Mouse (Mus musculus): Measurements from ENCODE around the gene Ufd1. TPM values are rescaled to one million over a fixed set of nuclear protein-coding genes. Genes with fewer than 3 reads are reported as not detected.

Ufd1 gene
- total and polyA plus RNA-seq, 3 experiments = 41.9 to 67.8 TPM; not detected in 1

DNA sequence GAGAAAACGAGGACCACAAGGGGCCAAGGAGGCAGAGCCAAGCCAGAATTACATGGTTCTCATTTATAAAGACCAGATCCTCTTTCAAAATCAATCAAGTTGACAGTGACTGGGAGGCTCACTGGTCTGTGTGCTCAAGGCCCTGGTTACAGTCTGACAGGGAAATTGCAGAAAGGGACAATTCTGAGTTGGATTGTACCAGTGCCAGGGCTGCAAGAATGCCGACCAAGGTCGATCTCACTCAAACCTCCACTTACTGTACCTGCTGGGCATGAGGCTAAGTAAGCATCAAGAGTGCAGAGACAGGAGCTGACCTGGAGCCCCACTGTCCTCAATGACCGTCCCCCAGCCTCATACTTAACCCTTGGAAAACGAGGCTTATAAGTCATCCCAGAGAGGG is 13.4 kb upstream of the Ufd1 start:
- DNase-seq (ENCODE audit: low read depth, low spot score) = no peak
- no peak for TF ChIP-seq SIN3A (IDR thresholded peaks at IDR 0.05; ENCODE audit: low read length)
- TF ChIP-seq MAX (IDR thresholded peaks at IDR 0.05; ENCODE audit: low read length) = no peak
- TF ChIP-seq UBTF (IDR thresholded peaks at IDR 0.05; ENCODE audit: borderline replicate concordance, insufficient read depth, low read depth, low read length) = no peak
- TF ChIP-seq ZNF384 (IDR thresholded peaks at IDR 0.05; ENCODE audit: low read depth, low read length) = no peak
- TF ChIP-seq ELF1 (IDR thresholded peaks at IDR 0.05; ENCODE audit: low read depth, low read length) = no peak
- TF ChIP-seq USF2 (IDR thresholded peaks at IDR 0.05; ENCODE audit: borderline replicate concordance in 1 of 2, insufficient read depth in 1 of 2, low read depth in 1 of 2, low read length in 2 of 2) = no peak
- no peak for TF ChIP-seq BHLHE40 (IDR thresholded peaks at IDR 0.05; ENCODE audit: borderline replicate concordance, low read depth, low read length)
- TF ChIP-seq MAFK (IDR thresholded peaks at IDR 0.05; ENCODE audit: borderline replicate concordance, low read depth, low read length) = no peak
- no peak for TF ChIP-seq MYC (IDR thresholded peaks at IDR 0.05; ENCODE audit: low read depth, low read length)
- TF ChIP-seq EP300 (IDR thresholded peaks at IDR 0.05; ENCODE audit: low read depth in 1 of 2, low read length in 2 of 2) = no peak
- no peak for TF ChIP-seq MYB (IDR thresholded peaks at IDR 0.05; ENCODE audit: low read depth, low read length)
- TF ChIP-seq CTCF (IDR thresholded peaks at IDR 0.05 in 2 of 3, conservative IDR thresholded peaks at IDR 0.05 in 1 of 3; ENCODE audit: control insufficient read depth in 1 of 3, insufficient read depth in 1 of 3, low read depth in 2 of 3, low read length in 3 of 3, poor library complexity in 1 of 3, severe bottlenecking in 1 of 3) = no peak
- Histone ChIP-seq H3K9ac (ENCODE audit: control insufficient read depth, low read depth, low read length, poor library complexity, severe bottlenecking) (no peak overlapping the region), H3K4me1 (ENCODE audit: control insufficient read depth in 1 of 2, insufficient read depth in 2 of 2, low read length in 2 of 2) (no peaks in the 10 kb centered on the region), H3K79me2 (ENCODE audit: control insufficient read depth, insufficient read depth, low read length, poor library complexity) (no peaks in the 10 kb centered on the region), H3K27ac (ENCODE audit: control insufficient read depth, low read depth, low read length) (no peak overlapping the region), H3K36me3 (ENCODE audit: control insufficient read depth in 1 of 2, insufficient read depth in 2 of 2, low read length in 2 of 2) (peaks cover 0 to 10% of the 10 kb centered on the region in 2 experiments; a peak in 2 of 4 replicates), H3K9me3 (replicated peaks; ENCODE audit: insufficient read depth, low read length) (no peaks in the 10 kb centered on the region), H3K27me3 (ENCODE audit: control insufficient read depth in 1 of 2, insufficient read depth in 2 of 2, low read length in 2 of 2) (no peaks in the 10 kb centered on the region), H3K4me3 (ENCODE audit: control insufficient read depth in 1 of 2, insufficient read depth in 1 of 2, low read depth in 2 of 2, low read length in 2 of 2) (no peak overlapping the region)

DNA sequence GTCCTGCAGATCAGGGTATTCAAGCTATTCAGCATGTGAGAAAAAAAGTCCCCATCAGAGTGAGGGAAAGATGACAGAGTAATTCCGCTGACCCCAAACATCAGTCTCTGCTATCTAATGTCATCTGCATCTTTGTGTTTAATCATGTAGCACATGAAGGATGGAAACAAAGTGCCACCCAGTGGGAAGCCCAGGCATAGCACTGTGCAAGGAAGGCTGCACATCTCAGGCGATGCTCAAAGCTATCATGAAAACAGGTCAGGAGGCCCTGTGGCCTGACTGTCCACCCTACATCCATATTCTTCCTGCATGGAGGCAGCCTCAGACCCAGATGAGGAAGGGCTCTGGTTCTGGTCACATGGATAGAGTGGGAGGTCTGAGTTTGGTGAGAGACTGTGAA is 12.7 kb upstream of the Ufd1 start:
- TF ChIP-seq CTCF (IDR thresholded peaks at IDR 0.05 in 2 of 3, conservative IDR thresholded peaks at IDR 0.05 in 1 of 3; ENCODE audit: control insufficient read depth in 1 of 3, insufficient read depth in 1 of 3, low read depth in 2 of 3, low read length in 3 of 3, poor library complexity in 1 of 3, severe bottlenecking in 1 of 3) = peak; percentile 25 to 42 (median 31); a peak in 3 of 6 replicates
- TF ChIP-seq SMC3 (IDR thresholded peaks at IDR 0.05; ENCODE audit: low read depth, low read length) = peak; percentile 37
- TF ChIP-seq RAD21 (IDR thresholded peaks at IDR 0.05; ENCODE audit: low read depth, low read length) = peak; percentile 24
- no peak for TF ChIP-seq BHLHE40 (IDR thresholded peaks at IDR 0.05; ENCODE audit: borderline replicate concordance, low read depth, low read length)
- Histone ChIP-seq H3K36me3 (ENCODE audit: control insufficient read depth in 1 of 2, insufficient read depth in 2 of 2, low read length in 2 of 2) (peaks cover 0 to 12% of the 10 kb centered on the region in 2 experiments; a peak in 2 of 4 replicates), H3K9ac (ENCODE audit: control insufficient read depth, low read depth, low read length, poor library complexity, severe bottlenecking) (no peak overlapping the region), H3K4me3 (ENCODE audit: control insufficient read depth in 1 of 2, insufficient read depth in 1 of 2, low read depth in 2 of 2, low read length in 2 of 2) (no peak overlapping the region), H3K27me3 (ENCODE audit: control insufficient read depth in 1 of 2, insufficient read depth in 2 of 2, low read length in 2 of 2) (no peaks in the 10 kb centered on the region), H3K4me1 (ENCODE audit: control insufficient read depth in 1 of 2, insufficient read depth in 2 of 2, low read length in 2 of 2) (no peaks in the 10 kb centered on the region), H3K9me3 (replicated peaks; ENCODE audit: insufficient read depth, low read length) (no peaks in the 10 kb centered on the region), H3K79me2 (ENCODE audit: control insufficient read depth, insufficient read depth, low read length, poor library complexity) (no peaks in the 10 kb centered on the region), H3K27ac (ENCODE audit: control insufficient read depth, low read depth, low read length) (no peak overlapping the region)
- no peak for DNase-seq (ENCODE audit: low read depth, low spot score)

All from MEL (cell line).